Mouse (Mus musculus): ENCODE data around the gene Slc9a2.
"Not testable (repeated sequence)": the region's sequence is repeated elsewhere in the genome, so short reads cannot be mapped to it uniquely, and the experiment has no call there.

The Slc9a2 gene

GRCm38 (mm10) chr1:40680067-40680867 is at the start of gene Slc9a2:
Gene Slc9a2 (plus strand): TSS chr1:40680574.
- DNase-seq (ENCODE audit: low spot score): no peak

GRCm38 (mm10) chr1:40632407-40633062 is 47.8 kb upstream of the Slc9a2 start:
- DNase-seq (ENCODE audit: low spot score): no peak

- DNase-seq (ENCODE audit: low spot score): no peak
Measured at GRCm38 (mm10) chr1:40634608-40635007, 45.8 kb upstream of the Slc9a2 start.

- DNase-seq (ENCODE audit: low spot score): no peak
Measured at GRCm38 (mm10) chr1:40648234-40648633, 32.1 kb upstream of the Slc9a2 start.

GRCm38 (mm10) chr1:40650803-40651497 is 29.4 kb upstream of the Slc9a2 start:
- DNase-seq (ENCODE audit: low spot score): no peak

GRCm38 (mm10) chr1:40657035-40657434 is 23.3 kb upstream of the Slc9a2 start:
- no peak for DNase-seq (ENCODE audit: low spot score)

- DNase-seq (ENCODE audit: low spot score): peak; percentile 40
Measured at GRCm38 (mm10) chr1:40657978-40658496, 22.3 kb upstream of the Slc9a2 start.

- no peak for DNase-seq (ENCODE audit: low spot score)
Measured at GRCm38 (mm10) chr1:40659017-40659416, 21.4 kb upstream of the Slc9a2 start.

- no peak for DNase-seq (ENCODE audit: low spot score)
Measured at GRCm38 (mm10) chr1:40659496-40659895, 20.9 kb upstream of the Slc9a2 start.

GRCm38 (mm10) chr1:40660838-40661237 is 19.5 kb upstream of the Slc9a2 start:
- no peak for DNase-seq (ENCODE audit: low spot score)

GRCm38 (mm10) chr1:40665401-40666370 is 14.7 kb upstream of the Slc9a2 start:
- DNase-seq (ENCODE audit: low spot score): no peak

GRCm38 (mm10) chr1:40667442-40667841 is 12.9 kb upstream of the Slc9a2 start:
- DNase-seq (ENCODE audit: low spot score): not testable (repeated sequence)

GRCm38 (mm10) chr1:40670025-40670424 is 10.3 kb upstream of the Slc9a2 start:
- no peak for DNase-seq (ENCODE audit: low spot score)

GRCm38 (mm10) chr1:40671490-40671889 is 8.9 kb upstream of the Slc9a2 start:
- DNase-seq (ENCODE audit: low spot score): no peak

- DNase-seq (ENCODE audit: low spot score): no peak
Measured at GRCm38 (mm10) chr1:40677306-40677705, 3.1 kb upstream of the Slc9a2 start.

GRCm38 (mm10) chr1:40680868-40681698 is 709 bp downstream of the Slc9a2 start:
- DNase-seq (ENCODE audit: low spot score): peak; percentile 11

GRCm38 (mm10) chr1:40681699-40682510 is 1.5 kb downstream of the Slc9a2 start:
- no peak for DNase-seq (ENCODE audit: low spot score)

GRCm38 (mm10) chr1:40694296-40694695 is 13.9 kb downstream of the Slc9a2 start:
- no peak for DNase-seq (ENCODE audit: low spot score)

GRCm38 (mm10) chr1:40696436-40696835 is 16.1 kb downstream of the Slc9a2 start:
- DNase-seq (ENCODE audit: low spot score): no peak

GRCm38 (mm10) chr1:40705099-40705498 is 24.7 kb downstream of the Slc9a2 start:
- DNase-seq (ENCODE audit: low spot score): no peak
